Comparison of ENCODE assay signal across 6 mouse cellular contexts in genomic region chr11:22461019-22461735, GRCm38 (mm10). TPM values are rescaled to one million over a fixed set of nuclear protein-coding genes. Genes with fewer than 3 reads are reported as not detected.
DNase-seq lines count a peak whose midpoint lies in the region.
"Not testable (repeated sequence)": the region's sequence is repeated elsewhere in the genome, so short reads cannot be mapped to it uniquely, and the experiment has no call there.
"Had no signal": no experiment of that assay in that cellular context is flagged by ENCODE, and none has a peak within 500 bp of the region (broad histone marks: within the 10 kb centered on the region; RNA-seq: fewer than 3 reads in every experiment).

No protein-coding gene starts in this region.

- not testable (repeated sequence) for H3K9me3 ChIP-seq in ES-E14 (ENCODE audit: control insufficient read depth, insufficient read depth, low read depth, low read length)

- in situ Hi-C loops in ES-E14 (cut with MboI; ENCODE audit: low sequenced_read_pairs in 2 of 2, unreplicated experiment in 2 of 2) = not testable (repeated sequence)

- not testable (repeated sequence) for H3K9ac ChIP-seq in ES-E14 (ENCODE audit: insufficient read depth, low read depth, low read length, poor library complexity, severe bottlenecking)

- not testable (repeated sequence) for H3K4me3 ChIP-seq in ES-E14 (ENCODE audit: insufficient read depth in 1 of 2, low read depth in 1 of 2, low read length in 2 of 2, poor library complexity in 1 of 2, severe bottlenecking in 1 of 2)

- not testable (repeated sequence) for H3K36me3 ChIP-seq in ES-E14 (ENCODE audit: control insufficient read depth, insufficient read depth, low read length, poor library complexity, severe bottlenecking)

- H3K4me1 ChIP-seq in ES-E14 (ENCODE audit: control insufficient read depth in 2 of 2, insufficient read depth in 2 of 2, low read length in 2 of 2, poor library complexity in 1 of 2) = not testable (repeated sequence)

- peak; percentile 79 for DNase-seq in ES-CJ7 (ENCODE audit: low read depth, low spot score)
- not testable (repeated sequence) for DNase-seq in ES-E14 (ENCODE audit: low read depth, low spot score)
- DNase-seq in R1 (ENCODE audit: low read depth, low spot score) = peak; percentile 86
- peak; percentile 82 for DNase-seq in ZHBTc4 (ENCODE audit: low read depth, low spot score)

- H3K27ac ChIP-seq in ES-E14 (ENCODE audit: insufficient read depth, low read depth, low read length, poor library complexity, severe bottlenecking) = peak overlapping the region; percentile 58; the same call in 1 of the 2 replicates

RNA-seq across cellular contexts. Expression of gene Tmem17, which starts 50.7 kb away (rescaled TPM):
- total RNA-seq in ES-E14 (2012; rRNA removed) = 8.2 and 9.6 TPM in 2 replicates
- total RNA-seq: G1E, MEL had no signal
